Mouse (Mus musculus) embryonic fibroblast, embryonic 13.5 days (primary cell): ENCODE measurements around the gene Sf3b3.

Experiments used
- CTCF ChIP-seq: IDR thresholded peaks from 2 replicates; pipeline ENCODE4 v1.5.1; 2011; ENCODE audit warnings: mild to moderate bottlenecking, control low read depth, low read length, moderate library complexity, borderline replicate concordance; ENCODE audit not compliant: insufficient read depth
- POLR2A ChIP-seq: IDR thresholded peaks from 2 replicates; pipeline ENCODE4 v1.6.1; 2011; ENCODE audit warnings: low read depth, mild to moderate bottlenecking, control low read depth, low read length, moderate library complexity

DNA sequence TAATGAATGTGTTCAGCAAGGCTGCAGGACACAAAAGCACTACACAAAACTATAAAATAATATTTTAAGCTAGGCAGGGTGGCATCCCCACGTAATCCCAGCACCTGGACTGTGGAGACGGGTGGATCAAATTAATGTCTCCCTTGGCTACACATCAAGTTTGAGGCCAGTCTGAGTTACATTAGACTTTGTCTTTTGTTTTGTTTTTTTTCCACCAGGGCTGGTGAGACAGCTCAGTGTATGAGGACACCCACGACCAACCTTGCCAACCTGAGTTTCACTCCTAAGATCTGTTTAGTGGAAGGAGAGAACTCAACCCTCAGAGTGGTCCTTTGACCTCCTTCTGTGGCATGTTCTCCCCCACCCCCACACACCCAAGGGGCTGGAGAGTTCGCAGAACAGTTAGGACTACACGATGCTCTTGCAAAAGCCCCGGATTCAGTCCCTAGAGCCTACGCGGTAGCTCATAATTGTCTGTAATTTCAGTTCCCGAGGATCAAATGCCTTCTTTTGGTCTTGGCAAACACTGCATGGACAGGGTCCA, 59.1 kb downstream of the Sf3b3 start:
- no peak for TF ChIP-seq POLR2A
- TF ChIP-seq CTCF, result no peak
